Mouse (Mus musculus) forebrain, embryonic 10.5 days (tissue): ENCODE results near the gene Fam20c. TPM values are rescaled to one million over a fixed set of nuclear protein-coding genes. Genes with fewer than 3 reads are reported as not detected.

Source experiments
- polyA plus RNA-seq: library from polyadenylated mRNA; unstranded; fragments of >200 nt; fragmentation: Nextera tagmentation; extraction: Ambion mirVana; gene quantifications from 2 replicates; pipeline ENCODE4 v1.2.1, GENCODE M21; 2016

Fam20c gene
- polyA plus RNA-seq, 1 experiment from 2014 or later: 4.5 TPM

Other genes with a start within 250 kb of the Fam20c start
- not detected in 2 replicates for gene 1700123K08Rik, start 189.8 kb upstream of the Fam20c start, polyA plus RNA-seq
- 50.0 and 50.6 TPM in 2 replicates for gene Zfp68, start 134.8 kb upstream of the Fam20c start, polyA plus RNA-seq
- gene A430033K04Rik, start 131.7 kb upstream of the Fam20c start, polyA plus RNA-seq: 9.1 and 9.6 TPM in 2 replicates
- gene Gm5294, start 65.6 kb downstream of the Fam20c start, polyA plus RNA-seq: not detected in 2 replicates
- 12.3 and 14.3 TPM in 2 replicates for gene Pdgfa, start 242.9 kb downstream of the Fam20c start, polyA plus RNA-seq